Mouse (Mus musculus): Measurements from ENCODE around the gene Sap30l. TPM values are rescaled to one million over a fixed set of nuclear protein-coding genes. Genes with fewer than 3 reads are reported as not detected.
"Not testable (repeated sequence)": the region's sequence is repeated elsewhere in the genome, so short reads cannot be mapped to it uniquely, and the experiment has no call there.

The Sap30l gene
- total RNA-seq, 2 experiments from 2014 or later = 43.8 to 47.8 TPM

DNA sequence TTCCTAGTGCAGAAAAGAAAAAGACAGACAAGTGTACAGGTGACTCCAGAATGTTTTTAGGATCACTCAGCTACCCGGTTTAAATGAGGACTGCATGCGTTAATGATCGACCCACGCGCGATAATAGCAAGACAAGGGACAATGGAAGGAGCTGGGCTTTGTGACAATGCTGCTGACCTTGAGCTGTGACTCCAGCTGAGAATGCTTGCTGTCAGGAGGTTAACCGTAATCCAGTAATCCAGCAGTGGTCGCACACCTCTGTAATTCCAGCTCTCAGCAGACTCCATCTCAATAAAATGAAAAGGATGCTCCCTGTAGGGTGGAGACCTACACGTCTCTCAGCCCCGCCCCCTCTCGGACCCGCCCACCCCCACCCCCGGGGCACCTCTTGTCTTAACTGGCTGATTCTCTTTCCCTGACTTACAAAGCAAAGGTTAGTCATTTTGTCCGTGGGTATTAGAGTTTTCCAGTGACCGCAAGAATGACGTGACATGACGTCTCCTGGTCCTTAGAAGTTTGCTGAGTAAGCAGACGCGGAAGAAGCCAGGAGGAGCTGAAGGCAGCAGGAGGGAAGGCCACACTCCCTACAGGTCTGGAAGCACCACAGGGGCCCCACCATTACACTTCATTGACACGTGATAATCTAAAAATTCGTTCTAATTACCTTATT is 10.4 kb upstream of the Sap30l start:
- no peak for DNase-seq (ENCODE audit: low spot score in 2 of 2)
- intact Hi-C loops (cut with DNase I) = no loop called here

- intact Hi-C loops (cut with DNase I) = no loop called here
- no peak for DNase-seq (ENCODE audit: low spot score in 2 of 2)
Observed at GRCm38 (mm10) chr11:57795086-57795485, 6.4 kb upstream of the Sap30l start.

GRCm38 (mm10) chr11:57797828-57798227 is 3.6 kb upstream of the Sap30l start:
- intact Hi-C loops (cut with DNase I) = no loop called here
- no peak for DNase-seq (ENCODE audit: low spot score in 2 of 2)

DNA sequence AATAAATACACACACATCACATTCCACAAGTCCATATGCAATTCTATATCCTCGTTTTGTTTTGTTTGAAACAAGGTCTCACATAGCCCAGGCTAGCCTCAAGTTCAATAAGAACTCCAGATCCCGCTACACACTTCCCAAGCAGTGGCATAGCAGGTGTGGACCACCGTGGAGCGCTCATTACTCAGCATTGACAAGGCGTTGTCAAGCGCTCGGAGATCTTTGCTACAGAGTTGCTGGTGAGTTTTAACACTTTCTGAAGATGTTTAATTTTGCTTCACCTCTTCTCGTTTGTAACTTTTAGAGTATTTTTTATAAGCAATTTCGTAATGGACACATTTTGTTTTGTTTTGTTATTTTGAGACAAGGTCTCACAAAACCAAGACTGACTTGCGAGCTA is 2.0 kb upstream of the Sap30l start:
- intact Hi-C loops (cut with DNase I) = no loop called here
- DNase-seq (ENCODE audit: low spot score in 2 of 2) = no peak

- intact Hi-C loops (cut with DNase I) = no loop called here
- DNase-seq (ENCODE audit: low spot score in 2 of 2) = no peak
Observed at GRCm38 (mm10) chr11:57800266-57800951, 1.0 kb upstream of the Sap30l start.

- intact Hi-C loops (cut with DNase I) = no loop called here
Observed at GRCm38 (mm10) chr11:57801766-57802510, 501 bp downstream of the Sap30l start.

GRCm38 (mm10) chr11:57802511-57802870 is 1.1 kb downstream of the Sap30l start:
- no peak for DNase-seq (ENCODE audit: low spot score in 2 of 2)
- intact Hi-C loops (cut with DNase I) = no loop called here

More at GRCm38 (mm10) chr11:57801766-57802510, 501 bp downstream of the Sap30l start:
- DNase-seq (ENCODE audit: low spot score in 2 of 2) = peak in 1 of 2 experiments; percentile 31

DNA sequence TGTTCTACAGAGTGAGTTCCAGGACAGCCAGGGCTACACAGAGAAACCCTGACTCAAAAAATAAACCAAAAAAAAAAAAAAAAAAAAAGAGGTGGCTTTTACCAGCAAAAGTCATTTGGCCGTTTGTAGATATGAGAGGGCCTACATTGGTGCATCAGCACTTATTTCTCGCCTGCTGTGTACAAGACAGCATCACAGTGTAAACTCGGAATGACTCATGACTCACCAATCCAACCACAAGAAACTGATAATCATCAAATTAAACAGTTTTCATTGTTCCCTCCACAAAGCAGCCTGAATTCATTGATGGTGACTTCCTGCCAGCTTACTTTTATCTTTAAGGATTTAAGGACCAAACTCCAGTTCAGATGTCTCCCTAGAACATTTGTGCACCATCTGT is 3.6 kb downstream of the Sap30l start:
- intact Hi-C loops (cut with DNase I) = no loop called here
- DNase-seq (ENCODE audit: low spot score in 2 of 2) = no peak

DNA sequence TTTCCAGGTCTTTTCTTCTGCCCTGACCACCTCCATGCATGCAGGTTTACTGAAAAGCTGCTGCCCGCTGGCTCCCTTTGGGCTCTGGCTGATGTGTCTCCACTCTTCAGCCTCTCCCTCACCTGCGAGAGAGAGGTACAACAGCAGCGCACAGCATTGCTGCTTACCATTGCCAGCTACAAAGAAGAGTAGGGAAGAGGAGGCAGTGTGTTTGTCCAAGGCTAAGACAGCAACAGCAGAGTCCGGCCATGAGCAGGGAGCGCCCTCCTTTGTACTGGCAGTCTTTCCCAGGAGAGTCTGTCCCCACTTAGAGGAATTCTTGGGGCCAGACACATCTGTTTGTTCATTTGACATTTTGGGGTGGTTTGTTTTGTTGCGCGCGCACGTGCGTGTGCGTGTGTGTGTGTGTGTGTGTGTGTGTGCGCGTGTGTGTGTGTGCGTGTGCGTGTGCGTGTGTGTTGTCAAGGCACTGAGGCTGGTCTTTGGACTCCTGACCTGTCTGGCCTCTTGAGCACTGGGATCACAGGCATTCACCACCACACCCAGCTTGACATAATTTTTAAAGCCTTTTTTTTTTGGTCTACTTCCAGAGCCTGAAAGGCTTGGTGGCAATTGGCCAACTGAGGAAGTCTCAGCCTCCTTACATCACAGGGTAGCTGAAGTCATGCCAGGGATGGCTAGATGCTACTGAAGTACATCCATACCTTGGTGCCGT is 7.7 kb downstream of the Sap30l start:
- intact Hi-C loops (cut with DNase I) = no loop called here
- no peak for DNase-seq (ENCODE audit: low spot score in 2 of 2)

DNA sequence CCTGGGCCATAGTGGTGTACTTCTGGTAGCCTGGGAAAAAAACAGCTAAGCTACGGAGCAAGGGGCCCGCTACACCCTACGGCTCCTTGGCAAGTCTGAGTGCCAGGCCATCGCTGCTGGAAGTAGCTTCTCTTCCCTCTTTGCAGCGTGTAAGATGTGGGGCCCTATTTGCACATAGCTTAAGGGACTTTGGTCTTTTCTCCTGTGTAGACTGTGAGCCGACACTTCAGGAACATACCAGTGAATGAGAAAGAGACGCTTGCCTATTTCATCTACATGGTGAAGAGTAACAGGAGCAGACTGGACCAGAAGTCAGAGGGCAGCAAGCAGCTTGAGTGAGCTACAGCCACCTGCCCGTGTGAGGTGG is 8.3 kb downstream of the Sap30l start:
- no peak for DNase-seq (ENCODE audit: low spot score in 2 of 2)
- intact Hi-C loops (cut with DNase I) = no loop called here

- no peak for DNase-seq (ENCODE audit: low spot score in 2 of 2)
- intact Hi-C loops (cut with DNase I) = no loop called here
Observed at GRCm38 (mm10) chr11:57811006-57811405, 9.6 kb downstream of the Sap30l start.

GRCm38 (mm10) chr11:57812212-57812611 is 10.8 kb downstream of the Sap30l start:
- intact Hi-C loops (cut with DNase I) = no loop called here
- no peak for DNase-seq (ENCODE audit: low spot score in 2 of 2)

DNA sequence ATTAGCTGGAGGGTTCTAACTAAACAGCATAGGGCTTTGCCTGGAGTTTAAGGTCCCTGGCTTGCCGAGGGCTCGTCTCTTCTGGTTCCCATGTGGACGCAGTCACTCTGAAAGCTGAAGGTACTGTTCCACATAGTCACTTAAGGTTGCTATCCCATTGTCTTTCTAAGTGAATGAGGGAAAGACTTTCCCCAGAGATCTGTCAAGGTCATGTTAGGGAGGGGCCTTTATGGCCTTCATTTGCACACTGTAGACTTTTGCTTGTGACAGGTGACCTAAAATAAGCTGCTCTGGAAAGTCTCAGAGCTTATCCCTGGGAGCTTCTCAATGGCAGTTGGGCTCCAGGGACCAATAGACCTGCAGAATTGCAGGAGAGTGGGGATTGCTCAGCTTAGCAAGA is 12.2 kb downstream of the Sap30l start:
- no peak for DNase-seq (ENCODE audit: low spot score in 2 of 2)
- intact Hi-C loops (cut with DNase I) = no loop called here

DNA sequence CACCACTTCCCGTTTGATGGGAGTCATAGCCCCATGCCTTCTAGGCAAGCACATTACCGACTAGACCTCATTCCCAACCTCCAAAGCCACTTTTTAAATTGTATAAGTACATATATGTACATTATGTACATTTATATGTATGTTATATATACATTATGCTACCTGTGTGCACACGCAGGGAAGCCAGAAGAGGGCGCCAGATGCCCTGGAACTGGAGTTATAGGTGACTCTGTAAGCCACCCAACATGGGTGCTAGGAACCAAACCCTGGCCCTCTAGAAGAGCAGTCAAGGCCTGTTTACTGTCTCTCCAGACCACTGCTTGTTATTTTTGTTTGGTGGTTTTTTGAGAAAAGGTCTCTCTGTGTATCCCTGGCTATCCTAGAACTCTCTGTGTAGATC is 16.8 kb downstream of the Sap30l start:
- intact Hi-C loops (cut with DNase I) = no loop called here
- DNase-seq (ENCODE audit: low spot score in 2 of 2) = no peak

- intact Hi-C loops (cut with DNase I) = loop anchor here (1.0 kb wide), 1 partner anchor 114 kb away; no protein-coding TSS in a partner anchor
- peak; percentile 84 to 85 for DNase-seq (ENCODE audit: low spot score in 2 of 2)
Observed at GRCm38 (mm10) chr11:57819999-57820581, 18.7 kb downstream of the Sap30l start.

DNA sequence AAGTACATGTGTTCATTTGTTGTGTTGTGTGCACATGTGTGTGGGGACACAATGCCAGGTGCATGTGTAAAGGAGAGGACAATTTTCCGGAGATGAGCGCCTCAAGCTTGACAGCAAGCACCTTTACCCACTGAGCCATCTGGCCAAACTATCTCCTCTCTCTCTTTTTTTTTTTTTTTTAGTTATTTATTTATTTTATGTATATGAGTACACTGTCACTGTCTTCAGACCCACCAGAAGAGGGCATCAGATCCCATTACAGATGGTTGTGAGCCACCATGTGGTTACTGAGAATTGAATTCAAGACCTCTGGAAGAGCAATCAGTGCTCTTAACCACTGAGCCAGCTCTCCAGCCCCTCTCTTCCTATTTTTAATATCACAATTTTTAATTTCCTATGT is 21.7 kb downstream of the Sap30l start:
- intact Hi-C loops (cut with DNase I); DNase-seq (ENCODE audit: low spot score in 2 of 2): not testable (repeated sequence)

GRCm38 (mm10) chr11:57823714-57824113 is 22.3 kb downstream of the Sap30l start:
- intact Hi-C loops (cut with DNase I) = no loop called here

DNA sequence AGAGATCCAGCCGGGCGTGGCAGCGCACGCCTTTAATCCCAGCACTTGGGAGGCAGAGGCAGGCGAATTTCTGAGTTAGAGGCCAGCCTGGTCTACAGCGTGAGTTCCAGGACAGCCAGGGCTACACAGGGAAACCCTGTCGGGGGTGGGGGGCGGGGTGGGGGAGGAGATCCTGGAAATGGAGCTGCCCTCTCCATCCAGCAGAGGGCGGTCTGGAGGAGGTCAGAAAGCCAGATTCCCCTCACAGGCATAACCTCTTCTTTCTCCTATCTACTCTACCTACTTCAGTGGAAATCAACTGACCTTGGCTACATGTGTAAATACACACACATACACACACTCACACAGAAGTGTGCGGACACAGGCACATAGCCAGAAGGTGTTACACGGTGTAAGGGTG is 23.8 kb downstream of the Sap30l start:
- intact Hi-C loops (cut with DNase I); DNase-seq (ENCODE audit: low spot score in 2 of 2): not testable (repeated sequence)

More at GRCm38 (mm10) chr11:57823714-57824113, 22.3 kb downstream of the Sap30l start:
- no peak for DNase-seq (ENCODE audit: low spot score in 2 of 2)

DNA sequence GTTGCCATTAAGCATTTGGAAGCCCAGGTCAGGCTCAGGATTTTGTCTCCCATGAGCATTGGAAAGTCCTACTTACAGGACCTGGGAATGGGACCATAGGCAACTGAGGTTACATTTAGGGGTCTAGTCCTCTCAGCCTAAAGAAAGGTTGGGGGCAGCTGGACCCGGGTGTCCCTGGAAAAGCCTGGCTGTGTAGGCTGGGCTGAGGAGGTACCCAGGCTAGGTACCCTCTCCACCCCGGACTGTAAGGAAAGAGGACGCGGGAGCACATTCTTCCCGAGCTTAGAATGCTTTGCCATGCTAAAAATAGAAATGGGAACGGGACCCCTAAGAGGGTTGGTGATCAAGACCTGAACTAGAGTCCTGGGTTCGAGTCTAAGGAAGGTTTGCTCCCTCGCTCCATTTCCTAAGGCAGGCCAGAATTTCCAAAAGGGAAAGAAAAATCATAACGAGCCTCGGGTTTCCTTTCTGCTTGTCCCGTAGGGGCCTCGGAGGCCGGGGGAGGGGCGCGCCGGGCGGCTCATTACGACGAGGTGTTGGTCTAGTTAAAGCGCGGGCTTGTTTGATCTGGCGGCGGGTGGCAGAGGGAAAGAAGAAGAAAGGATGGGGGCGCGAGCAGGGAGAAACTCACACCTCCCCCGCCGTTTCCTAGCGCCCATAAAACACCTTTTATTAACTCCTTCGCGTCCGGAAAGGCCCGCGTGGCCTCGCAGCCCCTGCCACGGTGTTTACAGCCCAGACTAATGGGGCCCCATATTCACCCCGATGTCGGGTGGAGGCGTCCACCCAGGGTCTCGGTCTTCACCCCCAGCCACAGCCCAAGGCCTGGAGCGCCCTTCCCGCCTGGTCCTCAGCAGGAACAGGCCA is 25.8 kb downstream of the Sap30l start:
- no peak for DNase-seq (ENCODE audit: low spot score in 2 of 2)
- intact Hi-C loops (cut with DNase I) = no loop called here

Data from left cerebral cortex, postnatal 14 days (tissue).